Mouse (Mus musculus) G1E-ER4 (cell line): ENCODE measurements around the gene Cntd1. TPM values are rescaled to one million over a fixed set of nuclear protein-coding genes. Genes with fewer than 3 reads are reported as not detected.

Experiments
- GATA1 ChIP-seq: IDR thresholded peaks from one replicate; pipeline ENCODE4 v1.8.0; 2012; ENCODE audit warnings: low read length, inconsistent platforms
- polyA plus RNA-seq: library from polyadenylated mRNA; stranded (reverse); fragments of >175 nt; gene quantifications from 2 replicates; pipeline ENCODE4 v1.2.3, GENCODE M21; 2012

Gene Cntd1
- polyA plus RNA-seq, 1 experiment: 0.06 TPM

DNA sequence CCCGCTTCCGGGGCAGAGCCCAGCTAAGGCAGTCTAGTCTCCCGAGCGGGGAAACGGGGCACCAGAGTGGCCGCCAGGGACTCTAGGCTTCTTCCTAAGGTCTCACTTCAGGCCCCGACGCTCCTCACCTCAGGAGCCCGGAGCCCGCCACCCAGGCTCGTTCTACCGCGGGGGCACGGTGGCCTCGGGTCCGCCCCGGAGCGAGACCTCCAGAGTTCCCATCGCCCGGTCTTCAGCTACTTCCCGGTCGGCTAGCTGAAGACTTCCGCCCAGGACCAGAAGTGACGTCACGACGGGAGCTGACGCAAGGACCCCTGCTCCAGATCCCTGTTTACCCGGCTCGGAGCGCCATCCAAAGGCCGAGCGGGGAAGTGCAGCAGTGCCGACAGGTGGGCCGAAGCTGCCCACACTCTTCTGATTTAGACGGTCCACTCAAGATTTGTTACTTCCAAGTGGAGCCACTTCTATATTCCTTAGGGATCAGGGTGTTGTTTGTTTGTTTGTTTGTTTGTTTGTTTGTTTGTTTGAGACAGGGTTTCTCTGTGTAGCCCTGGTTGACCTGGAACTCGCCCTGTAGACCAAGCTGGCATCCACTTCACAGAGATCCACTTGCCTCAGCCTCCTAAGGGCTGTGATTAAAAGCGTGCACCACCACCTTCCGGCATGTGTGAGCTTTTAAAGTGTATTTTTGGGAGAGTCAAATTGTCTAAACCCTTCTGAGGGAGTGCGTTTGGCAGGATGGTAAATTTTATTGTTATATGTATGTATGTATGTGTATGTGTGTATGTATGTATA lies 23.4 kb downstream of the Cntd1 start, which contains the start of gene Becn1:
Becn1 (minus strand) TSS at position 283 of the 795 bp plus-strand sequence.
- no peak for TF ChIP-seq GATA1

DNA sequence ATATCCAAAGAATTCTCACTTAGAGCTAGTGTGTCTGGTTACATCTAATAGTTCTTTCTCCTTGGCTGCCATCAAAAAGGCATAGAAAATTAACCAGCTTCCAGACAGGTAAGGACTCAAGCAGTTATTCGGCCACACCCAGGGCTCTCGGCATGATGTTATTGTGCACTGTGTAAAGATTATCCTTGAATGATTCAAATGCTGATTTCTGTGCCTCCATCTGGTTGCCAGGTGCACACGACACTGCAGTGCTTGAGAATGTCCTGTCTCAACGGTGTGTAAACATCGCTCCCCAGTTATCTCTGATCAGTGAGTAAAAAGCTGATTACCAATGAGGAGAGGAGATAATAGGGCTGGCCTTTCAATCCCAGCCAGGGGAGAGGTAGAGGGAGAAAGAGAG lies 28.9 kb downstream of the Cntd1 start:
- TF ChIP-seq GATA1: no peak

DNA sequence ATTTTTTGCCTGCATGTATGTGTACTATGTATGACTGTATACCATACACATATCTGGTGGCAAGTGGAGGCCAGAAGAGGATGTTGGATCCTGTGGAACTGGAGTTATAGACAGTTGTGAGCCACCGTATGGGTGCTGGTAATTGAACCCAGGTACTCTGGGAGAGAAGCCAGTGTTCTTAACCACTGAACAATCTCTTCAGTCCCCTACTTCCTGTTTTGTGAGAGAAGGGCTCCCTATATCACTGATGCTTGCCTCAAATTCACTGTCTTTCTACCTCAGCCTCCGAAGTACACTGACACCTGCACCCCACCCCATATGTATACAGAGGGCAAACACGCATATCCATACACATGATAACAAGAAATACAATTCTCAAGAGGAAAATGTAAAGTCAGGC lies 32.3 kb downstream of the Cntd1 start:
- no peak for TF ChIP-seq GATA1

DNA sequence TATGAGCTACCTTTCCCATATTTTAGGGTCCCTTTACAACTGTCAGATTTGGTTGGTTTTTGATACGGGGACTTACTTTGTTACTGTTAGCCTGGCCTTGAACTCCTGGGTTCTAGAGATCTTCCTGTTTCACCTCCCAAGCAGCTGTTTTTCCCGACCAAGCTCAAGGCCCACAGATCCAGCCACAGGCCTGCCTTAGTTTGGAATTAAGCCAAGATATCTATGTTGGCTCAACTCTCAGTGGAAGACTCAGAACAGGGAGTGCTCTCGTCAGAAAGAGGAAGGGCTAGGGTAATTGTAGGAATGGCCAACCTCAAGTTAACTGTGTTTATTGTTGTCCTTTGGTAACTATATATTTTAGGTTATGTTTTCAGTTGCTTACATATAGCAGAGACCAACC lies 33.3 kb downstream of the Cntd1 start:
- no peak for TF ChIP-seq GATA1

DNA sequence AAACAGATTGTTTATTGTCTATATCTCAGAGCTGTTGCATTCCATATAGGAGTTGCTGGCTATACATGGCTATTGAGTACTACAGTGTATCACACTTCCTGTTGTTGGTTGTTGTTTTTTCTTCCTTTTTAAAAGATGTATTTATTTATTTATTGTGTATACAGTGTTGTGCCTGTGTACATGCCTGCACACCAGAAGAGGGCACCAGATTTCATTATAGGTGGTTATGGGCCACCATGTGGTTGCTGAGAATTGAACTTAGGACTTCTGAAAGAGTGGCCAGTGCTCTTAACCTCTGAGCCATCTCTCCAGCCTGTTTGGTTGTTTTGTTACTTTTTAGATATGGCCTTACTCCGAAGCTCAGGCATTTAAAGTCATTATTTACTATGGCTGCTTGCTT lies 35.8 kb downstream of the Cntd1 start:
- TF ChIP-seq GATA1: no peak

DNA sequence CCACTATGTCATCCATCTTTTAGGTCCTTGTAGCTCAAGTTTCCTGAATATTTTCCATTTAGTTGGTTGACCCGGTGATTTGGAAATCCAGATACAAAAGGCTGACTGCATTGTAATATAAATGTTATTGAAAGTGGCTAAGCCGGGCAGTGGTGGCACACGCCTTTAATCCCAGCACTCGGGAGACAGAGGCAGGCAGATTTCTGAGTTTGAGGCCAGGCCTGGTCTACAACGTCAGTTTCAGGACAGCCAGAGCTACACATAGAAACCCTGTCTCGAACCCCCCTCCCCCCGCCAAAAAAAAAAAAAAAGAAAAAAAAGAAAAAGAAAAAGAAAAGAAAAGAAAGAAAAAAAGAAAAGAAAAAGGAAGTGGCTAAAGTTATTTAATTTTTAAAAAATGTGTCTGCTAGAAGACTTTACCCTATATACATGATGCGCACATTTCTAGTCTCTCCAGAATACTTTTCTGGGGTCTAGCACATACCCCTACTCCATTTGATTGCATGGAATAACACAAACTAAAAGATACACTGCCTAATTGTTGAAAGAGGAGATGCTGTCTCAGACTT lies 36.4 kb downstream of the Cntd1 start:
- no peak for TF ChIP-seq GATA1

DNA sequence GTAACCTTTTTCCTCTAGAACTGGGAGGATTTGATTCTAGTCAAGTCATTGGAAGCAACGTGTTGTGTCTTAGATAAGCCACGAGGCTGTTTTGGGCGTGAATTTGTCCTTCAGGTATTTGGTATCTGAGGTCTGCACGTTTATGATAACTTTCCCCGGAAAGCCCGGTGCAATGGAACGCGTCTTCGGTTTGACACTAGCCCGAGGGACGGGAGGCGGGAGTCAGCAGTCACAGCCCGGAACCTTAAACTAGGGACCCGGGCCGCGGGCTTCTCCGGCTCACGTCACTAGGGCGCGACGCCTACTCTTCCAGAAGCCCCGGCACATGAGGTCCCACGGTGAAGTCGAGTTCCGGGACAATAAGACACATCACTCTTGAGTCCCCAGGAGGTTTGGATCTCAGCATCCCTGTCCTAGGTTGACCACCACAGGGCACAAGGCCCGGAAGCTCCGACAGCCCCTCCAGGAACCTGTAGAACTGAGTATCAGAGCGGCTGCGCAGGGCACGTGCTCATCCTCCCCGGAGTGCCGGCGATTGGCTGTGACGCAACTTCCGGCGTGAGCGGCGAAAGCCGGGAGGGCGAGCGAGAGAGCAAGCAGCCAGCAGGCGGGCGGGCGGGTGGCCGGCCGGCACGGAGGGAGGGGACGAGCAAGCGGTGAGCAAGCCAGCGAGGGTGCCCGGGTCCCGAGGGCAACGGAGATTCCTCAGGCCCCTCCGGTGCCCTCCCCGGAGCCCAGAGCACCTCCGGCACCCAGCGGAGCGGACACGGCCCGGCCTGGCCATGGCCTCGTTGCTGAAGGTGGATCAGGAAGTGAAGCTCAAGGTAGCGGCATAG lies 37.1 kb downstream of the Cntd1 start, which contains the start of gene Psme3:
Psme3 (plus strand) TSS at position 549 of the 836 bp plus-strand sequence.
- TF ChIP-seq GATA1: peak; percentile 69

DNA sequence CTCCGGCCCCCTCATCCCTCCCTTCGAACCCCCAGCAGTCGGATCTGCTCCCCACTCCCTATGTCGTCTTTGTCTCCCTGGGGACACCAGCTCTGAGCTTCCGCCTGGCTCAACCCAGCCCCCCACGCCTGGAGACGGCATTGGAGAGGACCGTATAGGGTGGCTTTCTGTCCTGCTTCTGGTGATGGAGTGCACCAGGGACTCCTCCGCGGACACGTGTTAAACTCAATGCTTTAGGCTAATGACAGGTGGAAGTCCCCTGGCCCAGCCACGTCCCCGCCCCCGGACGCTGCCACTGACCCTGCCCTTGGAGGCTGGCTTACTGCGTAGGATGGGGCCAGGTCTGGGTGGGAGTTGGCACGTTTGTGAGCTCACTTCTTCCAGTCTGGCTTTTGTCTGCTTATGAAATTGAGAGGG lies 37.7 kb downstream of the Cntd1 start:
- TF ChIP-seq GATA1: no peak

DNA sequence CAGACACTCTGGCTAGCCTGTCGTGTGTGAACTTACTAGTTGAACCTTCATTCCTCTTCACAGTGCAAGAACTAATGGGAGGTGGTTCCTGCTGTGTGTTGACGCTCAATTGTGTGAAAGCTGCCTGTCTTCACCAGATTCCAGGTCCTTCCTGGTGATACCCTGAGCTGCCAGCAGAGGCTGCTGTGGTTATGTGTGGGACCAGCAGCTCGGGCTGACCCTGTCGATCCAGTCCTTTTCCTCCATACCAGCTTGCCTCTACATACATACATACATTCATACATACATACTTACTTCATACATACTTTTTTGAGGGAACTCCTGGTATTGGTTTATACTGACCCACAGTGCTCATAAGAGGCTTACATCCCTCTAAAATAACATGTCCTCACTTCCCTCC lies 44.8 kb downstream of the Cntd1 start:
- no peak for TF ChIP-seq GATA1

DNA sequence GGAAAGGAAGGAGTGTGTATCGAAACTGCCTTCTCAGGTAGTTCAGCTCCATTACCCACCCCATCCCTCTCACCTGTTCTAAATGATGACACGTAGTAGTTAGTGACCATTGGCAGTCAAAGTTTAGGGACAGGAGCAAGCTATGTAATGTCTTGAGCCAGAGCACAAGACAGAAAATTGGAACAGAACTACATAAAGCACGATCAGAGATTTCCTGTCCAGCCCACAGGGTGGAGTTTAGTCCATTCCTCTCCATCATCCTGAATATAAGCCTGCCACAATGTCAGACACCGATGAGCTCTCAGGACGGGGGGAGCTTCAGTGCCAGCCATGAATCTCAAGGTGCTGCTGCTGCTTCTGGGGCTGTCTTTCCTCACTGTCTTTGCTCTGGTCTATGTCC lies 46.0 kb downstream of the Cntd1 start, which contains the start of gene Aoc2:
Aoc2 (plus strand) TSS at position 301 of the 400 bp plus-strand sequence.
- TF ChIP-seq GATA1: no peak

DNA sequence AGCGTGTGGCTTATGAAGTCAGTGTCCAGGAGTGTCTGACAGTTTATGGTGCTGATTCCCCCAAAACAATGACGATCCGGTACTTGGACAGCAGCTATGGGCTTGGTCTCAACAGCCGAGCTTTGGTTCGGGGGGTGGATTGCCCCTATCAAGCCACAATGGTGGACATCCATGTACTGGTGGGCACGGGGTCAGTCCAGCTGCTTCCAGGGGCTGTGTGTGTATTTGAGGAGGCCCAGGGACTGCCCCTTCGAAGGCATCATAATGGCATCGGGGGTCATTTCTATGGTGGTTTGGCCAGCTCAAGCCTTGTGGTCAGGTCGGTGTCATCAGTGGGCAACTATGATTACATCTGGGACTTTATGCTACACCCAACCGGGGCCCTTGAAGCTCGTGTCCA lies 47.3 kb downstream of the Cntd1 start:
- no peak for TF ChIP-seq GATA1

DNA sequence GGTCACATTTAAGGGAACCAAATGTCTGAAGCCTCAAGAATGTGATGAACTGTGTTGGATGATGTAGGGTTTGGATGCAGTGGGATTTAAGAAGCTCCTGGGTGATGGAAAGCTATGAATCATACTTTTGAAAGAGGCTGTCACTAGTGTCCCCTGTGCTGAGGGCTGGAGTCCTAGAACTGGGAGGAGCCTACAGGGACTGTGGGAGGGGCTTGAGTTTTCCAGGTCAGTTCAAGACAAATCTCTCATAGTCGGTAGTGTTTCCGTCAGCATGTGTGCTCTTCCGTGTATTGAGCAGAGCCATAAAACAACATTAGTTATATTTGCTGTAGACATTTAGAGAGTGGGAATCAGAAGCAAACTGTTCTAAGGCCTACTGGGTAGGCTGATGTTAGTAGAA lies 48.5 kb downstream of the Cntd1 start:
- no peak for TF ChIP-seq GATA1

DNA sequence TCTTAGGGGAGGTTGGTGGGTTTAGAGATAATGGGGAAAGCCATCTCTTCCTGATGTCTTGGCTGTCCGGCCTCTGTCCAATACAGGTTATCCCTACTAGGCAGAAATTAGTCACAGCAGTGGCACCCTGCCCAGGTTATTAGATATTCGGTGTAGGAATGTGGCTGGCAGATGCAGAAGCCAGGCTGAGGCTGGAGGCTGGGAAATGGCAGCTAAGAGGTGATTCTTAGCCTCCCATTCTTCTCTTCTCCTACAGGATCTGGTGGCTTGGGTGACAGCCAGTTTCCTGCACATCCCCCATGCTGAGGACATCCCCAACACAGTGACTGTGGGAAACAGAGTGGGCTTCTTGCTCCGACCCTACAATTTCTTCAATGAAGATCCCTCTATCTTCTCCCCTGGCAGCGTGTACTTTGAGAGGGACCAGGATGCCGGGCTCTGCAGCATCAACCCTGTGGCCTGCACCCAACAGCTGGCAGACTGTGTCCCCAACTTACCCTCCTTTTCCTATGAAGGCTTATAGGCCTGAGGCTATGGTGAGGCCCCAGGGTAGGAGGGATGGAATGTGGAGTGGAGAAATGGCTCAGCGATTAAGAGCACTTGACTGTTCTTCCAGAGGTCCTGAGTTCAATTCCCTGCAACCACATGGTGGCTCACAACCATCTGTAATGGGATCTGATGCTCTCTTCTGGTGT lies 50.3 kb downstream of the Cntd1 start:
- TF ChIP-seq GATA1: no peak

DNA sequence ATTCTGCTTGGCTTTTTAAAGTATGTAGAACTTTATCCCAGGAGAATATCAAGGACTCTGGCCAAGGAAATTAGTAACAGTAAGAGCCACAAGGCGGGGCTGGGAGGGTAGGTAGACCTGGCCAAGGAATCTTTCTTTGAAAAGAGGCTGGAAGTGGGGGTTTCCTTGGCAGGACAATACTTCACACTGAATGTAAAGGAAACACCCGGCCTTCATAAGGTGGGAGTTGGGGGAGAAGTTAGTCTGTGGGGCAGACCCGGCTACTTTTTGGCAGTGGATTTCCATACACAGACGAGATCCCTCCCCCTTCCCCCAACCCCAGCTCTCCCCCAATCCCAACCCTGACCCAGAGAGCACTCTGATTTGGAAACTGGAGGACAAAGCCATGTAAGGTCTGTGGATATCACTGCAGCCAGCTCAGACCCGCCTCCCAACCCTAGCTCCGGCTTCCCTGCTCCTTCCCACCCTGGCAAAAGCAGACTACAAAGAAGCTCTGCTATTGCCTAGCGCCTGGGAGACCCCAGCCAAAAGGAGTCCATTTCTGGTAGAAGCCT lies 51.6 kb downstream of the Cntd1 start, which contains the start of gene Aoc3:
Aoc3 (plus strand) TSS at position 235 of the 554 bp plus-strand sequence.
- TF ChIP-seq GATA1: no peak

DNA sequence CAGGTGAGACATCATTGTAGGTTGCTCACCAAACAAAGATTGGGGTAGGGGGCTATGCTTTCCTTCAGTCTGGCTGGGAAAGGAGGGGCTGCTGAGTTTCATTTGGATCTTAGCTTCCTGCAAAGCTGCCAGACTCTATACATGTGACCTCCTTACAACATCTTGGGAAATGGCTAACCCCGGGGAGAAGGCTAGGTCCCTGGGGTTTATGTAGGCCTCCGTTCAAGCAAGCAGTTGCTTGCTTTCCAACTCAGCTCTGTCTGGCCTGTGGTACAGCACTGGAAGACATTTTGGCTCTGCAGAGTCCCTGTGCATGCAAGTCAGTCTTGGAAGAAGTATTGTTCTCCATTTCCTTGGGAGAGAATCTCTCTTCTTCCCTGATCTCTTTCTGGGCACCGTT lies 53.7 kb downstream of the Cntd1 start:
- TF ChIP-seq GATA1: no peak
